Mouse (Mus musculus): Measurements from ENCODE around the gene C2cd4b. TPM values are rescaled to one million over a fixed set of nuclear protein-coding genes. Genes with fewer than 3 reads are reported as not detected.
A peak's percentile ranks its signal among the peaks of the same experiment; 100 is the strongest.
"Not testable (repeated sequence)": the region's sequence is repeated elsewhere in the genome, so short reads cannot be mapped to it uniquely, and the experiment has no call there.

C2cd4b gene
- total RNA-seq (2022): 1 to 10 TPM in 2 of 4 experiments, under 1 TPM in 2; 0.66 to 1.5 (median 1.1) TPM

DNA sequence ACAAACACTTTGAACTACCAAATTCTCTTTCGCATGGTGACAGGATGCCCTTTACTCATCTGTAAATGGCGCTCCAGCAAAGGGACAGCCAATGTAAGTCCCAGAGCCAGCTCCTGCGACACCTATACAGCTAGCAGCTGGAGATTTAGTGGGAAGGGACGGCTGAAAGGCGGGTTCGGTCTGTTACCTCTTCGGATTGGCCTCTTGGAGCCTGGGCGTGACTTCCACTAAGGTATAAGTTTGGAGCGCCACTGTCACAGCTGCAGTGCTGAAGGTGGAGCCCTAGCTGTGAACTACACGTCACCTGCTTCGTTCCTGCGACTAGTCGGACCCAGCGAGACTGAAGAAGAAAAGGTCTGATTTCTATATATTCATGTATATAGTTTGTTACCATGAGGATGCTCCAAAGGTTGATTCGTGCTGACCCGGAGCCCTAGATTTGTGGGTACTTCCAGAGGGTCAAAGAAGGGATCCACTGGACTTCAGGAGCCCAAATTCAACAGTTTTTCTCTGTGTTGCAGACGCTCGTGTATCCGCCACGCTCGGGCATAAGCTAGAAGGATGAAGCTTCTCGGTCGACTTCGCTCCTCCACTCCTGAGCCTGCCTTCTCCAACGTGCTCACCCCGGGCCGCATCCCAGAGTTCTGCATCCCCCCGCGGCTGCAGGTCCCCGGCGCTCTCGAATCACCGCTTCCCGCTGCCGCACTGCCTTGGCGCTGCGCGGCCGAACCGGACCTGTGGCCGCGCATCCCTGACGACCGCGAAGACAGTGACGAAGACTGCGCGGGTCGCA is at the start of gene C2cd4b:
TSS of gene C2cd4b (plus strand) at position 275 of the 793 bp plus-strand sequence.
- DNase-seq (ENCODE audit: low spot score): peak; percentile 44

DNA sequence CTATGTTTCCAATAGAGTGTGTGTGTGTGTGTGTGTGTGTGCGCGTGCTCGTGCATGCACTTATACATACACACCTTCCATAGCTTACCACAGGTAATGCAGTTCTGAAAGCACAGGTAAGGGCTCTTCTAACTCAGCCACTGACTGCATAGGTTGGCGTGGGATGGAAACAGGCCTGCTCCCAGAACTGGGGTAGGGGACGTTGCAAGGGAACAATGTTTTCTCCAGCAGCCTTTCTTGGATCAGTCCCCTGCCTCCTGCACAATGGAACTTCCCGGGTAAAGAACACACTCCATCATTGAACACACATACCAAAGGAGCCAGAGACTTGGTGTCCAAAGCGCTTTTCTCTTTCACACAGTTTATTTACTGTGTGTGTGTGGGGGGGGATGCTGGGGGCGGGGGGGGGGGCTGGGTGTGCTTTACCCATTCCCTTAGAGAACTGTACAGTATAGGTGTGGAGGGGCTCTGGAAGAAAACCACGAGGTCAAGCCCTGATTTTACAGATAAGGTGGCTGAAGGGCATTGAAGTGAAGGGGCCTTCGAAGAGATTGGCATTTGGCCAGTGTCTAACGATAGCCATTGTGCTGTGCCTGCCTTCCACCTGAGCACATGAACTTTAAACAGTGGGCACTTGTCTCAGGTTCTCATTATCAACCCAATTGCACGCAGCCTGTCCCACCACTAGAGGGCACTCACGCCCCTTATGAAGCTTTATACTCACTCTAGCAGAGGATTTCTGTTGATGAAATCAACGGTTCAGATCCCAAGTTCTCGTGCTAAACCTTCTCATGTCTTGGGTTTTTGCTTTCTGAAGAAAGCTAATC is 48.0 kb upstream of the C2cd4b start:
- DNase-seq (ENCODE audit: low spot score): peak; percentile 45

DNA sequence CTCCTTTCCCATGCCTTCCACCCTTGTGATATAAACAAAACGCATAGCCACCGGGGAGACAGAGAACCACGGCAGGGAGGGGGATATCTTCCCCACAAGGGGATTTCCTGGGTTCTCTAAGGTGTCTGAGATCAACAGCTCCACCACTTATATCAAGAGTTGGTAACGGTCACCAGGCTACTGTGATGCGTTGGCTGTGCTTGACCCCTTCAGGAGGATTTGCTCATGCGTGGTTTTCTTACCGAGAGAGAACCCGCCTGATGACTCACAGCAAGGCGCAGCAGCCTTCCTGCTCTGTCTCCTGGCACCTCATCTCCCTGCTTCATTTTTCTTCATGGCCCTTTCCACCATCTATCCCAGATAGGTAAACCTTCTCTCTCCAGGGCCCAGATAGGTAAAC is 47.1 kb upstream of the C2cd4b start:
- DNase-seq (ENCODE audit: low spot score): no peak

DNA sequence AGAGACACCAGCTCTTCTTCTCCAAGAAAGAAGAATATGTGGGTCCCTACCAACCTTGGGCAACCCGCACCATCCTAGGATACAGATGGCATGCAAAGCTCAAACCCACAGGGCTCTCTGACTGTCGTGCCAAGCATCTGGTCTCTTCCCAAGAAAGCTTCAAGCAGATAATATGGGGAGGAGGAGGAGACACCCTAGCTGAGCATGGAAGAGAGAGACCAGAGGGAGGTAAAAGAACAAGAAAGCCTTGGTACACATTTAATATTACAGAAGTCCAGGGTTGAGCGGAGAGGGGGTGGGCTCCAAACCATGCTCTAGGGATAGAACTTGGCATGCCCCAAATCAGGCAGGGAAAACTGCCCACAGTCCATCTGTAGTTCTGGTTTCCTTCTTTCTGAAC is 42.2 kb upstream of the C2cd4b start:
- DNase-seq (ENCODE audit: low spot score): no peak

DNA sequence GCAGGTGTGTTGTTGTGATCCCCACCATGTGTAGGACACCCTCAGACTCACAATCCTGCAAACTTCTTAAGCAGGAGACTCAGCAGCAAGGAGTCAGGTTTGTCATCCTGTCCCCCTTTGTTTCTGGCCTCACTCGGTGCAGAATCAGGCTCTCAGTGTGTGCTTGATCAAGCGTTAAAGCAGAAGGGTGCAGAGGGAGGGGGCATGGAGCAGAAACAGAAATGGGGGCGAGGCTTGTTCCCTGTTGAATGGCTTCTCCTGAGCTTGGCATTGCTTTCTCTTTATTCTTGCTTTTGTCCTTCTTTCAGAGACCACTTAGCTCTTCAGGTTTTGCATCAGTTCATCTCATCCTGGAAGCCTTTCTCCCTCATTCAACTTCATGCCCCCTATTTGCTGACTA is 40.6 kb upstream of the C2cd4b start:
- DNase-seq (ENCODE audit: low spot score): no peak

DNA sequence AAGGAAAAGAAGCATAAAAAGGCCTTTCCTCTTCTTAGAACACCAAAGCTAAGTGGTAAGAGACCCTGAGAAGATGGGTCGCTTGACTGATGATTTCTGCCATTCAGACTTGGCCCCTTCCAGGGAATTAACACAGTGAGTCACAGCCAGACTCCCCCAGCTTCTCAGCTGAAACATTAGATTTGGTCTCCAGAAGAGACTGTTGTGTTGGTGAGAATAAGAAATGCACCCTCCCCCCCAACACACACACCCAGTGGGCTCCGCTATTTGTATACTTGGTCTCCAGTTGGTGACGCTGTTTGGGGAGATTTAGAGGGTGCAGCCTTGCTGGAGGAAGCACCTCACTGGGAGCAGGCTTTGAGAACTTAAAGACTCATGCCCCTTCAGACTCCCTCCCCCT is 39.1 kb upstream of the C2cd4b start:
- DNase-seq (ENCODE audit: low spot score): no peak

DNA sequence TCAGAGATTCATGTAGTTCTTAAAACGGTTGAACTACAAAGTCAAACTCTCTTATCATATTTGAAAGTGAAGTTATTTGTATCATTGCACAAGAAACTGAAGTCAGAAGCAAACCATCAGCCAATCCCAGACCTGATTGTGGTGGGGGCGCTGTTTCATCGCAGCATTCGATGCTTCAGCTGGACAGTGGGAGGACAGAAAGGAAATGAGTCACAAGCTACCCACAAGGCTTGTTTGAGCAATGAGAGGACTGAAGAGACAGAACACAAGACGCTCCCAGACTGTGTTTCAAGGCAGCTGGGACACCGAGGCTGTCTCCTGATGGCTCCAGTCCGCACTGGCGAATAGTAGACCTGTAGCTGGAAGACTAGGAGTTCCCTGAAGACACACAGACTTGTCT is 36.9 kb upstream of the C2cd4b start:
- peak; percentile 17 for DNase-seq (ENCODE audit: low spot score)

DNA sequence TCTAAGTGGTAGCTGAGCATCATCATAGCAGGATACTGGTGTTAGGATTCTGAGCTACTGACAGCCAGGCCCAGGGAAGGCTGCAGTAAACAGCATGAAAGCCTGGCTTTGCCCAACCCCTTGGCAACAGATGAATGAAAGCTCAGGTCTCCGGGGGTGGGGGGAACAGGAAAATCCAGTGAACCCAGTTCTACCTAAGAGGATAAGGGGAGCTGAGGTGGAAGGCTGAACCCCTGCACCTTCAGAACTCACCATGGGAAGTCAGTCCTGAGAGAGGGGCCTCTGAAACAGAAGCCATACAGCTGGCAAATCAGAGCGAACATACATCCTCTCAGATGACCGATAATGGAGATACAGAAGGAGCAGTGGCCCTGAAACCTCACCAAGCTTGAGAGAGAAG is 34.0 kb upstream of the C2cd4b start:
- no peak for DNase-seq (ENCODE audit: low spot score)

DNA sequence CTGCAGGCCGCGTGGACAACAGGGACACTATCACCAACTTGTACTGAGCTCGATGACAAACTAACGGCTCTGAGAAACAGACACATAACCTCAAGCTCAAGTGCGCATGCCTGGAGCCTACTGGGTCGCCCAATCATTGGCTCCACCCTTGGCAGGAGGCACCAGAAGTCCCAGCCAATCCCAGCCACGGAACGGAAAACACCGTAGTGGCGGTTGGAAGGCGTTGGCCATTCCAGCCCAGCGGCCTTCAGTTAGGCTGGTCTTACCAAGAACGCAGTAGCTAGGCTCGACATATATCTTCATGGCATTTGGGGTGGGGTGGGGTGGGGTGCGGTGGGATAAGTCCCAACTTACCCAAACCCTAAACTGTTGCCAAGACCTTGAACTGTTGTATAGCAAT is 25.5 kb upstream of the C2cd4b start:
- no peak for DNase-seq (ENCODE audit: low spot score)

DNA sequence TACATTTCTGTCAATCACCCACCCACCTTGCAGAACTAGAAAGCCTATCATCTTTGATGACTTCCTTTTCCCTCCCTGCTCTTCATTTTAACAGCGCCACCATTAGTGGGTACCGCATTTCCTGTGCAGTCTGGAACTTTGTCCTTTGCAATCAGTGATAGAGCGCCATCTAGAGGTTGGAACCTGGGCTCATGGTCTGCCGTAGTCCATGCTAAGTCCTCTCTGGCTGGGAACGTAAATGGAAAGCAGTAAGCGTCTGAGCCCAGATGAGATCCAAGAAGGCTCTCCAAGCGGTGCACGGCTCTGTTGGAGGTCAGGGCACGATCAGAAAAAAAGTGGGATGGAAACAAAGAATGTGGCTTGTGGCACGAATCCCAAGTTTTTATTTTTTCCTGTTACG is 23.8 kb upstream of the C2cd4b start:
- DNase-seq (ENCODE audit: low spot score): peak; percentile 41

DNA sequence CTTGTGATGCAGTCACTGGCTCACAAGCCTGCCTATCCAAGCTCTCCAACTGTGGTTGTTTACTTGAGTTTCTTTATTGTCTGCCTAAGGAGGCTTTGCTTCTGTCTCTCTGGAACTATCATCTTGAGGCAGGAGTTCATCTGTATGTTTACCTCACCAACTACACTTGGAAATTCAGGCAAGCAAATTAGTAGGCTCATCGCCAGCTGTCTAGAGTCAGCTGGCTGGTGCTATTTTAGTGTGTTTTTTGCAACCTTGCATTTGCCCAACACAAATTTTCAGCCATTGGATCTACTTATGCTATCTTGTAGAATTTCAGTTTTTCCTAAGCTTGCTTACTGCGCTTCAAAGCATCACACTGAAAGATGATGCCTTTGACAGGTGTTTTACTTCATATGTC is 18.0 kb upstream of the C2cd4b start:
- no peak for DNase-seq (ENCODE audit: low spot score)

DNA sequence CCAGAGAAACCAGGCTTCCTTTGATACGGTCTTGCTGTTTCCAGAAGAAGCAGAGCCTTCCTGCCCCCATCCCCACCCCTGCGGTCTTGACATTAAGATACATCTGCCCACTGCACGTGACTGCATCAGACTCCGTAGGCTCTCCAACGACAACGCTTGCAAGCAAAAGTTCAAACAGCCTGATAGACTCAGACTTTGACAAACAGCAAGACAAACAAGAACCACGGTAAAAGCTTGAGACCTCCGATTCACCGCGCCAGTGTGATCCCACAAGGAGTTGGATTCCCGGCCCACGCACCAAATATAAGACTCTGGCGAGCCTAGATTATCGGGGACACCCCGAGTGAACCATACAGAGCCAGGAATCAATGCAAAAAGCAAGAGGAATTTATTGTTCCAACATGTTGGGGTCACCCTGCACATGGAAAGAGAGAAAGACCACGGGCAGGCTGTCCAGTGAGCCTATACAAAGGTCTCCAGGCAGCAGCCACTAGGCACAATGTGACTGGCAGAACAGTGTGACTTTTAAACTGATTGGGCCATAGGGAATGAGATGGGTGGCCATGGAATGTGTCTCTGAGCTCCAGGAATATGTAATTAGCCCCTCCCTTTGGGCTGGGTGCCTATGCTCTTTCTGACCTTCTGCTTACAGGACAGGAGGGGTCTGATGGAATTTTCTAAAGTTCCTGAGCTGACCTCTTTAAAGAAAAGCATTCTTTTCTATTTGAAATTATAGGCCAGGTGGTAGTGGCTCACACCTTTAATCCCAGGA is 5.6 kb upstream of the C2cd4b start:
- no peak for DNase-seq (ENCODE audit: low spot score)

DNA sequence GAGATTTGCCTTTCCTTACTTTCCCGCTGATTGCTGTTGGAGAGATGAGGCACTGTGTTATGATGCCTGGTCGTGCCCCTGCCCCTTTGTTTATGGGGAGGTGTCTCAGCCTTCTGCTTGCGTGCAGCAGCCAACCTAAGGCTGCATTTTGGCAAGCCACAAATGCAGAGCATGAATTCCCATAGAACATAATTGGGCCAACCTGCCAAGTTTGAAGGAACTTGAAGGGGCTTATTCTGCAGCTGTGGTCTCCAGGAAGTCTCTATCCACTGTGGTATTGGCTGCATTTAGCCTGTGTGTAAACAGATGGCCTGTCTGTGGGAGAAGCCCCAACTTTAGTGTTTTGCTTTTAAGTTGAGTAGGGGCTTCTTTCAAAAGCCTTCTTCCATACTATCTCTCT is 4.5 kb upstream of the C2cd4b start:
- DNase-seq (ENCODE audit: low spot score): no peak

DNA sequence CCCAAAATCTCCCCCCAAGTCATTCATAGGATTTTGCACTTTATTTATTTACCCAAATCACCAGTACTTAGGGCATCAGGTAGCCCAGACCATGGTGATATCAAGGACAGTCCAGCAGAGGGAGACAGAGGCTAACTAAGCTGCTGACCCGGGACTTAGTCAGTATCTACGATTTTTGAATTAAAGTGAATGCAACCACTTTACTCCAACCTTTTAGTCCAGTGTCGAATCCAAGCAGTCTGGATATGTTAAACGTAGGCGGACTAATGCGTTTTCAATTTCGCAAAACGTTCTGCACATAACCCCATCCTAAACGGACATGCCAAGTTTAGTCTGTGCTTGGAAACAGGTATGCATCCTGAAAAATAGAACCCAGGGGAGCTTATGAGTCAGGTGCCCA is 551 bp upstream of the C2cd4b start:
- DNase-seq (ENCODE audit: low spot score): peak; percentile 55

DNA sequence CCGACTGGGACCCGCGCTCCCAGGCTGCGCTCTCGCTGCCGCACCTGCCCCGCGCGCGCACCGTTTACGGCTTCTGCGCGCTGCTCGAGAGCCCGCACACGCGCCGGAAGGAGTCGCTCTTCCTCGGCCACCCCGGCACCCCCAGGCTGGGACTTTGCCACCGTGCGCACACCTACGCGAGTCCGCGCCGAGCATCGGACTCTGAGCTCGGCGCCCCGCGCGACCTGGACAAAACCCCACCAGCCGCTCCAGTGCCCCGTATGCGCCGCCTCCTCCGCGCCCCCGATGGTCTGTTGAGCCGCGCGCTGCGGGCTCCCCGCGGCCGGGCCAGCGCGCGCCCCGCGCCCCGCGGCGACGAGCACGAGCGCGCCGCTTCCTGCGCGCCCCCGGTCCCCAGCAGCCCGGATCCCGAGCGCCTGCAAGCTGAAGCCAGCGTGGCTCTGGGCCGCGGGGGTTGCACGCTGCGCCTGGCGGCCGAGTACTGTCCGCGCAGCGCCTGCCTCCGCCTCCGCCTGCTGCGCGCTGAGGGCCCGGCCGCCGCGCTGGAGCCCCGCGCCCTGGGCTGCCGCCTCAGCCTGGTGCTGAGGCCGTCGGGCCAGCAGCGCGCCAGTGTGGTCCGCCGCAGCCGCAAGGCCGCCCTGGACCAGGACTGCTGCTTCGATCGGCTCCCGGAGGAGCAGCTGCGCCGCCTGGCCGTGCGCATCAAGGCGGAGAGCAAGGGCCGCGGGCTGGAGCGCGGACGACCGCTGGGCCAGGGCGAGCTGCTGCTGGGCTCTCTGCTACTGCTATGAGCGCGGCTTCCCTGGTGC is 923 bp downstream of the C2cd4b start:
- not testable (repeated sequence) for DNase-seq (ENCODE audit: low spot score)

DNA sequence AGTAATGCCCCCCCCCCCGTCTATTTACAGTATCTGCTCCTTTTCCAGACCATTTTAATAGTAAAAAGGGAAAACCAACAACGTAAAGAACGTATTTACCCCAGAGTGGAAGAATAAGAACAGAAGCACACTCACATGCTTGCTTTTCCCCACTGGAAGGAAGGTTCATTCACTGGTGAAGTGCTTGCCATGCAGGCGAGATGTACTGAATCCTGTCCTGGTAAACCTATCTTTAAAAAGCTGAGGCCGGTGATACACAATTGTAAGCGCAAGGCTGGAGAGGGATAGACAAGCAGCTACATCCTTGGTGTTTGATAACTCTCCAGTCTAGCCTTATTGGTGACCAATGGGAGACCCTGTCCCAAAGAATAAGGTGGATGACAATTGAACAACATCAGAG is 1.8 kb downstream of the C2cd4b start:
- no peak for DNase-seq (ENCODE audit: low spot score)

DNA sequence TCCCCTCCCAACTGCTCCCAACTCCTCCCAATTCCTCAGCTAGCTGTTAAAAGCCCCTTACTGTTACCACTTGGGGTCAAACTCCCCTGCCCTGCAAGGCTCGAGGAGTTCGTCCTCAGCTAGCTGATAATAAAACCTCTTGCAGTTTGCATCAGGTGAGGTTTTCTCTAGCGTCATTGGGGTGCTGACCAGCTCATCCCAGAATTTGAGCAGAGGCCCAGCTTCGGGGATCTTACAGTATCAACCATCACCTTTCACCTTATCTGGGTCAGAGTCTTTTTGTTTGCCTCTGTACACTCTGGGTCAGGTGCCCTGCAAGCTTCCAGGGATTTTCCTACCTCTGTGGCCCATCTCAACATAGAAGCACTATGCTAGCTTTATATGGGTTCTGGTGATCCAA is 4.1 kb downstream of the C2cd4b start:
- DNase-seq (ENCODE audit: low spot score): no peak

DNA sequence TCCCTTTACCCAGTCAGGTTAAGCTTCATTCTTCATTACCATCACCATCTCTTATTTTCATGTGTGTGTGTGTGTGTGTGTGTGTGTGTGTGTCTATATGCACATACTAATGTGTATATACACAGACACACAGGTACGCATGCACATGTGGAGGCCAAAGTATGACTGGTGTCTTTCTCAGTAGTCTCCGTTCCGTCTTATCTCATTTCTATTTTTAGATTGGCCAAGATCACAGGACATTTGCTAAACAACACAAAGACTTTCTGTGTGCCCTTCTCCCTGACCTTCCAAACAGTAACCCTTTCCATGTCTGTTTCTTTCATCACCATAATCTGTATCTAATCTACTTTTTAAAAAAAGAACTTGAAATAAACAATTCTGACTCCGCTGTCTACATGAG is 7.2 kb downstream of the C2cd4b start:
- peak; percentile 21 for DNase-seq (ENCODE audit: low spot score)

DNA sequence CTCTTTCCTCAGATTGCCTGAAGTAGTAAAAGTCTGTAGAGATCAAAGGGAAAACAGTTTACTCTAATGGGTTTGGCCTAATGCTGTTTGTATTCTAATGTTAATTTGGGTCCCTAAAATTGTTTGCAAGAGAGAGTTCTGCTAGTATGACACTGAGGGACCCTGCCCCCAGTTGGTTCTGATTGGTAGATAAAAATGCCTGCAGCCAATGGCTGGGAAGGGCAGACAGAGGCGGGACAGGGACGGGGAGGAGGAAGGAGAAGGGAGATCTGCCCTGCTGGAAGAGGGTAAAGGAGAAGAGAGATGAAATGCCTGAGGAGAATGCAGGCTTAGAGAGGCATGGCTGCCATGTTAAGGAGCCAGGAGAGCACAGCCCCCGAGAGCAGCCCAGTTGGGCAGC is 7.7 kb downstream of the C2cd4b start:
- no peak for DNase-seq (ENCODE audit: low spot score)

DNA sequence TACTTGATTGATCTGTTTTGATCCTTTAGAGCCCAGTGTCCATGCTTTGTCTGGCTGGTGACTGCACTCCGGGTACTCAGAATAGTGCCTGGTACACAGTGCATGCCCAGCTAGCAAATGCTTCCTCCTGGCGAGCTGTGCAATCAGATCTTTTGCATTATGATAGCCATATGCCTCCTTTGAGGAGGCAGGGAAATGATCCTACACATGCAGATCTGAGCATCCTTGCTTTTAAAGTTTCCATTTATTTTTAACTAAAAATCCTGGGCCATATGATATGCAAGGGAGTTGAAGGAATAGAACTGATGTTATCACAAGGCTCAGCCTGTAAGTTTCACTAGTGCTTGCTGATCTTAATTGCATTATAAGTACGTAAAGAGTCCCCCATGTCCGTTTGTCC is 9.6 kb downstream of the C2cd4b start:
- no peak for DNase-seq (ENCODE audit: low spot score)

DNA sequence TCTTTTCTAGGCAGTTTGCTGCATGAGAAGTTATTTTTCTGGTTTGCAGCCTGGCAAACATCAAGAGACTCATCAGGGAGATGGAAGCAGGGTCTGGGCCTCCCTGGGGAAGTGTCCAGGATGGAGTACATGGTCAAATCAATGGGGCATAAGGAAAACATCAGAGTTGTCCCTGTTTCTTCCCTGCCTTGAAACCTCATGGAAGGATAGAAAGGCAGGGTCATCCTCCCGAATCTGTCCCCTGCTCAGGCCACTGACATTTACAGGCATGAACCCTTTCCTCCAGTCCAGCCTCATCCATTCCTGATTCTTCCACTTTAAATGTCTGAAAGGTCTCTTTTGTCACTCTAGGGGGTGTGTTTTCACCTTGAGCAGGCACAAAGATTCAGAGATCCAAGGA is 10.2 kb downstream of the C2cd4b start:
- no peak for DNase-seq (ENCODE audit: low spot score)
